ENCODE assay signal across 12 mouse cellular contexts in the genomic region with DNA sequence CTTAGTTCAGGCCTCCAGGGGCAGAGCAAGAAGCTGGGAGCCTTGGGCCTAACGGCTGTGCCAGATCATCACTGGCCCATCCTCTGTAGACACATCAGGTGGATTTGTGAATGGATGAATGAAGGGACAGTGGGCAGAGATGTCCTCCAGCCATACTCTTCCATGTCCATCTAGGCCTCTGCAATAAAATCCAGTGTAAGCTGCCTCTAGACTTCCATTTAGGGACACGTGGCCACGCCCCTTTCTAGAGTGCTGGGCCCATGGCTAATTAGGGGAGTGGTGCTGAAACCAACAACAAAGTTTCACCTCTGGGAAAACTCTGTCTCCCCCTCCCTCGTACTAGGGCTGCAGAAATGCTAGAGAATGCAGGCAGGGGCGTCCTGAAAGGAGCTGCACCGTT. TPM values are rescaled to one million over a fixed set of nuclear protein-coding genes. Genes with fewer than 3 reads are reported as not detected.
DNase-seq lines count a peak whose midpoint lies in the region; ATAC-seq lines count a peak whose summit lies in the region.
"Had no signal": no experiment of that assay in that cellular context is flagged by ENCODE, and none has a peak within 500 bp of the region (broad histone marks: within the 10 kb centered on the region; RNA-seq: fewer than 3 reads in every experiment).

No protein-coding gene starts in this region.

- H3K9me3 ChIP-seq in kidney, embryonic 15.5 days (replicated peaks), result no peaks in the 10 kb centered on the region
- H3K9me3 ChIP-seq in hindbrain, embryonic 16.5 days (ENCODE audit: control insufficient read depth, low read length), result no peaks in the 10 kb centered on the region
- no peaks in the 10 kb centered on the region for H3K9me3 ChIP-seq in midbrain, embryonic 16.5 days (replicated peaks; ENCODE audit: control insufficient read depth, low read length, poor library complexity, severe bottlenecking)
- H3K9me3 ChIP-seq: G1E had no signal

- peak overlapping the region; percentile 70 for H3K4me2 ChIP-seq in kidney, embryonic 15.5 days
- peak overlapping the region; percentile 60 for H3K4me2 ChIP-seq in hindbrain, embryonic 16.5 days (ENCODE audit: low read length)
- peak overlapping the region; percentile 65 for H3K4me2 ChIP-seq in midbrain, embryonic 16.5 days (ENCODE audit: low read length)

- H3K9ac ChIP-seq in kidney, embryonic 15.5 days, result no peak overlapping the region
- peak overlapping the region; percentile 24; the same call in 1 of the 2 replicates for H3K9ac ChIP-seq in hindbrain, embryonic 16.5 days (ENCODE audit: low read depth, low read length)
- H3K9ac ChIP-seq in midbrain, embryonic 16.5 days (ENCODE audit: low read depth, low read length), result peak overlapping the region; percentile 54; the same call in 1 of the 2 replicates

- peaks cover 51% of the 10 kb centered on the region for H3K27me3 ChIP-seq in kidney, embryonic 15.5 days
- H3K27me3 ChIP-seq in hindbrain, embryonic 16.5 days (replicated peaks; ENCODE audit: control insufficient read depth, insufficient read depth, low read length), result peaks cover 13% of the 10 kb centered on the region; the same call in 1 of the 2 replicates
- peaks cover 24% of the 10 kb centered on the region for H3K27me3 ChIP-seq in midbrain, embryonic 16.5 days (ENCODE audit: control insufficient read depth, insufficient read depth, low read depth, low read length)

- H3K36me3 ChIP-seq in kidney, embryonic 15.5 days, result no peaks in the 10 kb centered on the region
- H3K36me3 ChIP-seq in hindbrain, embryonic 16.5 days (ENCODE audit: control insufficient read depth, insufficient read depth, low read length), result no peaks in the 10 kb centered on the region
- no peaks in the 10 kb centered on the region for H3K36me3 ChIP-seq in midbrain, embryonic 16.5 days (ENCODE audit: control insufficient read depth, insufficient read depth, low read length)
- H3K36me3 ChIP-seq: G1E had no signal

- H3K27ac ChIP-seq in kidney, embryonic 15.5 days, result no peak overlapping the region
- H3K27ac ChIP-seq in hindbrain, embryonic 16.5 days (ENCODE audit: low read depth, low read length), result no peak overlapping the region
- H3K27ac ChIP-seq in midbrain, embryonic 16.5 days (ENCODE audit: low read length), result no peak overlapping the region

- ATAC-seq in kidney, embryonic 15.5 days (replicated peaks; ENCODE audit: low FRiP score), result peak; percentile 38; the same call in 1 of the 2 replicates
- ATAC-seq in hindbrain, embryonic 16.5 days, result no peak
- no peak for ATAC-seq in midbrain, embryonic 16.5 days
- ATAC-seq in megakaryocyte-erythroid progenitor cell, adult 5-6 weeks (replicated peaks; ENCODE audit: low FRiP score, low TSS enrichment, poor library complexity, severe bottlenecking), result no peak
- no peak for ATAC-seq in monocyte, adult 5-6 weeks (replicated peaks; ENCODE audit: insufficient number of reproducible peaks, low FRiP score, low TSS enrichment, poor library complexity, severe bottlenecking)

- no peak for DNase-seq in kidney, postnatal 14 days
- peak; percentile 46 for DNase-seq in embryo, embryonic 11 days
- DNase-seq in layer of hippocampus, adult 9-11 months, result no peak
- DNase-seq: cerebellum, adult 11 months; heart, postnatal 14 days had no signal

- H3K4me1 ChIP-seq in kidney, embryonic 15.5 days, result peaks cover 11% of the 10 kb centered on the region
- H3K4me1 ChIP-seq in hindbrain, embryonic 16.5 days (ENCODE audit: control insufficient read depth, insufficient read depth, low read depth, low read length), result peaks cover 11% of the 10 kb centered on the region; the same call in 1 of the 2 replicates
- peaks cover 10% of the 10 kb centered on the region for H3K4me1 ChIP-seq in midbrain, embryonic 16.5 days (ENCODE audit: control insufficient read depth, insufficient read depth, low read length)

- WGBS in kidney, embryonic 15.5 days, result 7% methylated on average over 6 of the region's 6 CpGs
- WGBS in hindbrain, embryonic 16.5 days, result 14% methylated on average over 6 of the region's 6 CpGs
- WGBS in midbrain, embryonic 16.5 days, result 10% methylated on average over 6 of the region's 6 CpGs

- H3K4me3 ChIP-seq in kidney, embryonic 15.5 days (replicated peaks), result peak overlapping the region; percentile 36
- H3K4me3 ChIP-seq in hindbrain, embryonic 16.5 days (ENCODE audit: low read length), result peak overlapping the region; percentile 37
- peak overlapping the region; percentile 35 for H3K4me3 ChIP-seq in midbrain, embryonic 16.5 days (ENCODE audit: low read depth, low read length)

RNA-seq across cellular contexts. Expression of gene 6430628N08Rik, which starts 0.4 kb away (rescaled TPM):
- polyA plus RNA-seq in kidney, embryonic 15.5 days (2015; fragmentation: Nextera tagmentation; extraction: Ambion mirVana), result not detected in 2 replicates
- 0.41 and 0.44 TPM in 2 replicates for polyA plus RNA-seq in hindbrain, embryonic 16.5 days (2015; fragmentation: Nextera tagmentation; extraction: Ambion mirVana)
- polyA plus RNA-seq in midbrain, embryonic 16.5 days (2015; fragmentation: Nextera tagmentation; extraction: Ambion mirVana), result 0.48 and 0.55 TPM in 2 replicates
- total RNA-seq in megakaryocyte-erythroid progenitor cell, adult 5-6 weeks (2014; fragmentation: Nextera tagmentation), result not detected in 2 replicates
- not detected in 2 replicates for total RNA-seq in megakaryocyte-erythroid progenitor cell, adult 5-6 weeks (2017)
- total RNA-seq in monocyte, adult 5-6 weeks (2017), result not detected in 3 replicates
- total RNA-seq: G1E; heart, postnatal 14 days; neutrophil, adult 5-6 weeks had no signal
- polyA plus RNA-seq: G1E had no signal

RNA-seq across cellular contexts. Expression of gene Kncn, which starts 5.9 kb away (rescaled TPM):
- 0.08 TPM in 1 of 2 replicates, not detected in the other for polyA plus RNA-seq in kidney, embryonic 15.5 days (2015; fragmentation: Nextera tagmentation; extraction: Ambion mirVana)
- polyA plus RNA-seq in hindbrain, embryonic 16.5 days (2015; fragmentation: Nextera tagmentation; extraction: Ambion mirVana), result 0.45 TPM in 1 of 2 replicates, not detected in the other
- 0.18 TPM in 1 of 2 replicates, not detected in the other for polyA plus RNA-seq in midbrain, embryonic 16.5 days (2015; fragmentation: Nextera tagmentation; extraction: Ambion mirVana)
- total RNA-seq in megakaryocyte-erythroid progenitor cell, adult 5-6 weeks (2014; fragmentation: Nextera tagmentation), result not detected in 2 replicates
- not detected in 2 replicates for total RNA-seq in megakaryocyte-erythroid progenitor cell, adult 5-6 weeks (2017)
- total RNA-seq in monocyte, adult 5-6 weeks (2017), result not detected in 3 replicates
- total RNA-seq: G1E; heart, postnatal 14 days; neutrophil, adult 5-6 weeks had no signal
- polyA plus RNA-seq: G1E had no signal

RNA-seq across cellular contexts. Expression of gene Dmbx1, which starts 49.7 kb away (rescaled TPM):
- not detected in 2 replicates for polyA plus RNA-seq in kidney, embryonic 15.5 days (2015; fragmentation: Nextera tagmentation; extraction: Ambion mirVana)
- polyA plus RNA-seq in hindbrain, embryonic 16.5 days (2015; fragmentation: Nextera tagmentation; extraction: Ambion mirVana), result 5.8 and 6.8 TPM in 2 replicates
- 6.1 and 12.0 TPM in 2 replicates for polyA plus RNA-seq in midbrain, embryonic 16.5 days (2015; fragmentation: Nextera tagmentation; extraction: Ambion mirVana)
- total RNA-seq in megakaryocyte-erythroid progenitor cell, adult 5-6 weeks (2014; fragmentation: Nextera tagmentation), result not detected in 2 replicates
- total RNA-seq in megakaryocyte-erythroid progenitor cell, adult 5-6 weeks (2017), result not detected in 2 replicates
- total RNA-seq in monocyte, adult 5-6 weeks (2017), result not detected in 3 replicates
- total RNA-seq: heart, postnatal 14 days; neutrophil, adult 5-6 weeks had no signal
- polyA plus RNA-seq: G1E had no signal

RNA-seq across cellular contexts. Expression of gene Mknk1, which starts 51.1 kb away (rescaled TPM):
- 23.4 and 25.6 TPM in 2 replicates for polyA plus RNA-seq in kidney, embryonic 15.5 days (2015; fragmentation: Nextera tagmentation; extraction: Ambion mirVana)
- polyA plus RNA-seq in hindbrain, embryonic 16.5 days (2015; fragmentation: Nextera tagmentation; extraction: Ambion mirVana), result 22.3 and 24.9 TPM in 2 replicates
- 22.3 and 24.5 TPM in 2 replicates for polyA plus RNA-seq in midbrain, embryonic 16.5 days (2015; fragmentation: Nextera tagmentation; extraction: Ambion mirVana)
- 31.4 and 41.8 TPM in 2 replicates for total RNA-seq in megakaryocyte-erythroid progenitor cell, adult 5-6 weeks (2014; fragmentation: Nextera tagmentation)
- 57.6 and 58.8 TPM in 2 replicates for total RNA-seq in megakaryocyte-erythroid progenitor cell, adult 5-6 weeks (2017)
- 80.9 to 129 TPM (median 98.0 TPM) in 3 replicates for total RNA-seq in monocyte, adult 5-6 weeks (2017)
